Mouse (Mus musculus) lung, postnatal 14 days (tissue): ENCODE measurements around the gene Sox2.

Source experiments
- DNase-seq: peaks from one replicate; pipeline ENCODE4 v3.0.0; 2021

Sox2 gene

DNA sequence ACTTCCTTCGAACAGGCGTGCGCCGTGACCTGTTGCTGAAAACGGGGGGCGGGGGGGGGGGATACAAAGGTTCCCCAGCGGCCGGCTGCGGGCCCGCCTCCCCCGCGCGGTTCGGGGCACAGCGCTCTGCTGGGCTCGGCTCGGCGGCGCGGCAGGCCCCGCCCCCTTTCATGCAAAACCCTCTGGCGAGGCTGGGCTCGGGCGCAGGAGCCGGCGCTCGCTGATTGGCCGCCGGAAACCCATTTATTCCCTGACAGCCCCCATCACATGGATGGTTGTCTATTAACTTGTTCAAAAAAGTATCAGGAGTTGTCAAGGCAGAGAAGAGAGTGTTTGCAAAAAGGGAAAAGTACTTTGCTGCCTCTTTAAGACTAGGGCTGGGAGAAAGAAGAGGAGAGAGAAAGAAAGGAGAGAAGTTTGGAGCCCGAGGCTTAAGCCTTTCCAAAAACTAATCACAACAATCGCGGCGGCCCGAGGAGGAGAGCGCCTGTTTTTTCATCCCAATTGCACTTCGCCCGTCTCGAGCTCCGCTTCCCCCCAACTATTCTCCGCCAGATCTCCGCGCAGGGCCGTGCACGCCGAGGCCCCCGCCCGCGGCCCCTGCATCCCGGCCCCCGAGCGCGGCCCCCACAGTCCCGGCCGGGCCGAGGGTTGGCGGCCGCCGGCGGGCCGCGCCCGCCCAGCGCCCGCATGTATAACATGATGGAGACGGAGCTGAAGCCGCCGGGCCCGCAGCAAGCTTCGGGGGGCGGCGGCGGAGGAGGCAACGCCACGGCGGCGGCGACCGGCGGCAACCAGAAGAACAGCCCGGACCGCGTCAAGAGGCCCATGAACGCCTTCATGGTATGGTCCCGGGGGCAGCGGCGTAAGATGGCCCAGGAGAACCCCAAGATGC lies at the start of gene Sox2:
Gene Sox2, plus strand, starts transcription at position 680 of the 895 bp plus-strand sequence.
- DNase-seq = peak; percentile 47

DNA sequence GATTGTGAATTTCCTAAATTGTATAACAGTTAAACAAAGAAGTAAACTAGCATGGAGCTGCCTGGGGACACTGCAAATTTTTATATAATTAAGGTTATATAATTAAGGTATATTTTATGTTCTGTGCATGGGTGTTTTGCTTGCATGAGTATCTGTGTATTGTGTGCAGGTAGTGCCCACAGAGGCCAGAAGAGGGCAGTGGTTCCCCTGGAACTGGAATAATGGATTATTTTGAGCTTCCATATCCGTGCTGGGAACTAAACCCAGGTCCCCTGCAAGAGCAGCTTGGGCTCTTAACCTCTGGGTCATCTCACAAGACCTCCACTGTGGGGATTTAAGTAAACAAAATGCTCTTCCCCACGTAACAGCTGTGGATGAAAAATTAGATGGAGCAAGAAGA lies 49.1 kb upstream of the Sox2 start:
- no peak for DNase-seq

DNA sequence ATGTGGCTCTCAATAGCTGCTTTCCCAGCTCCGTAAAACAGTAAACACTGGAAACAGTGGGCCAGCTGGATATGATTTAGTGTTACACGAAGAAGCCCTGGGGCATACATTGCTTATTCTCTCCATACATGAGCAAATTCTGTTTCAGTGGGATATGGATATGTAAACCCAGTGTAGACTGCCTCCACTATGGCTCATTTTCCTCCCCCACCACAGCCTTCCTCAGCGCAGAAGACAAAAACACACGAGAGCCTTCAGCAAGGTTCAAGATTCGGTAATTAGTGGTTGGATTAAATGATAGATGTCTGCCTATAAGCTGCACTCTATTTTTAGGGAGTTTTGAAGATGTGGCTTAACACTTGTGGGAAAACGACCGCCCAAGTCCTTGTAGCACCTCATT lies 36.1 kb upstream of the Sox2 start:
- DNase-seq = no peak

DNA sequence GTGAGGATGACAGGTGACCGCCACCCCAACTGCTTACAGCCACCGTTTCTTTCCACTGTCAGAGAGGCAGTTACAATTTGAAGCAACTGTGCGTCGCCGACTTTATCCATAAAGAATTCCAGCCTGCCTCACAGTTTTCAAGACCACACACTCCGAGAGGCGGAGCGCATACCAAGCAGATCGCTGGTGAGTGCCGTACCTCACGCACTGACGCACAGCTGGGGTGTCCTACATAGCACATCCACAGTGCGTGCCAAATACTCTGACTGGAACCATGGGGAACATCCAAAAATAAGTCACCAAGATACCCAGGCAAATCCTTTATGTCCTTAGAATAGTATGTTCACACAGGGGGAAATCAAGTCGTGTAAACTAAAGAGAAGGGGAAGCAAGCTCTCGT lies 34.7 kb upstream of the Sox2 start:
- no peak for DNase-seq

DNA sequence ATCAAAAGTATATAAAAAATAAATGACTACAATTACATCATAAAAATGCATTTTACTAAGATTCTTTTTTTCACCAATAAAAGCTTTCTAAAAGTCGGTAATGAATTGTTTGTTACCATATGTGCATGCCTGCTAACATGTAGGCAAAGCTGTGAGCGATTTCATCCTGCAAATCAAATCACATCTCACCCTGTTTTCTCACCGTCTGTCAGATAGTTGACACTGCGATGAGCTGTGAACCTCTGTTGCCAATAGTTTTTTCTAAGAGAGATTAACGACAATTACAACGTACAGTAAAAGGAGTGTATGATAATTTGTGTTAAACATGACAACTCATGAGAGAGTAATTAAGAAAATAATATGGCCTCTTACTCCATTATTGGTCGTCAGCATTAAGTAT lies 31.3 kb upstream of the Sox2 start:
- no peak for DNase-seq

DNA sequence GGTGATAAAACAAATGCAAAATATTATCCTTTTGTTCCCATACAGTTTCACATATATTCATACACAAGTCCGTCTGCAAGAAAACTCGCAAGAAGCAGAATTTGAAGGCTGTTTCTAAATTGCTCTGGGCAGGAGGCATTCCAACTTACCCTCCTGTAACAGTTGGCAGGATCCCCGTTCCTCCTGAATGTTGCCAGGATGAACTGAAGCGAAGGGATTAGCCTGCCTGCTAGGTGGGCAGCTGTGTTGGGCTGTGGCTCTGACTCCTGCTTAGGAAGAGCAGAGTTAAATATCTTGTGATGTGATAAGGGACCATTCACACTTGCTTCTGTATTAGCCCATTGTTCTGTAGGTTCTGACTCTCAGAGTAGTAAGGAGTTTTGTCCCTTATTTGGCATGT lies 30.1 kb upstream of the Sox2 start:
- DNase-seq = no peak

DNA sequence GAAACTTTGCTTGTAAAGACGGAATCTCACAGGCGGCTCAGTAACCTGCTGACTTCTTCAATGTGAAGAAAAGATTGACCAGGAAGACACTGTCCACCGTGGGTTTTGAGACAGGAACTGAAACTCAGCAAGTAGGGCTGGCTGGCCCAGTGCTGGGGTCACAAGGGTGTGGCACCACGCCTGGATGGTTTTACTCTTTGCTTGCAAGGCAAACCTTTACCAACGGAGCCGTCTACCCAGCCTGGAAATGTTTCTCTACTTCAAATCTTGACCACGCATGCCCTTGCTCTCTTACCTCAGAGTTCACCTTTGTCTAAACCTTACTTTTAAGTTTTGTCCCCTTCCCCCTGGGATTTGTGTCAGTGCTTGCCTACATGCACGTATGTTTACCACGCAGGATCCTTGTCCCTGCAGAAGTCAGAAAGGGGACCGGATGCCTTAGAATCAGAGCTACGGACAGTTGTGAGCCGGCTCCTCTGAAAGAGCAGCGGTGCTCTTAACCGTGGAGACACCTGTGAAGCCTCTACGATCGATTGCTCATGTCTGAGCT lies 25.4 kb upstream of the Sox2 start:
- no peak for DNase-seq

DNA sequence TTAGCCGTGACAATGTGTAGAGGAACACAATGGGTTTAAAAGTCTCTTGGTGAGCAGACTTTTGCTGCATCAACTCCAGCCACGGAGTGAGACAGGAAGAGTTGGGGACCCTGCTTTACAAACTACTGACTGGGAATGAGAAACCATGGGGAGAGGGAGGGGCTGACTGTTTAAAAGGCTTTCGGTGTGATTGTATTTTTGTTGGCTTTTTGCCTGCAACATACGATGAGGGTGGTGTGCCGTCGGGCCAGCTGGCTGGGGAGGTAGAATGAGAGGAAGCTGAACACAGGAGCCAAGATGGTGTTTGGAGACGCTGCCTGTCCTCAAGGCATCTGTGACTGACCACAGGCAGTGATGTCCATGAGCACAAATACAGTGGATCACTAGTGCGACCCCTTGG lies 23.7 kb upstream of the Sox2 start:
- DNase-seq = no peak

DNA sequence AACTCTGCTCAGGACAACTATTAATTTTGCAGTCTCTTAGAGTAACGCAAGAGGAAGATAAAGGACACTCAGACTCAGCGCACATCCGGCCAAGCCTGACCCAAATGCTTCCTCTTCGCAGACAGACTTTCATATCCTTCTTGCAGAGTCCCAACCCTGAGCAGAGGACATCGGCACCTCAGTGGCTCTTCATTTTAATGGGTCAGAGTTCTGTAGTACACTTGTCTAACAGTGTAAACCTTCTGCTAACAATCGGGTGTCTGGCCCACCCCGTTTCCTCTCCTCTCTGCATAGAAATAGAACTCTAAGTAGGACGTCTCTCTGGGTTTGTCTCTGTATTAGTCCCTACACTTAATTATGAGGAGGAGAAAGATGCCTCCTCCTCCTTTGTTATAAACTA lies 20.2 kb upstream of the Sox2 start:
- no peak for DNase-seq

DNA sequence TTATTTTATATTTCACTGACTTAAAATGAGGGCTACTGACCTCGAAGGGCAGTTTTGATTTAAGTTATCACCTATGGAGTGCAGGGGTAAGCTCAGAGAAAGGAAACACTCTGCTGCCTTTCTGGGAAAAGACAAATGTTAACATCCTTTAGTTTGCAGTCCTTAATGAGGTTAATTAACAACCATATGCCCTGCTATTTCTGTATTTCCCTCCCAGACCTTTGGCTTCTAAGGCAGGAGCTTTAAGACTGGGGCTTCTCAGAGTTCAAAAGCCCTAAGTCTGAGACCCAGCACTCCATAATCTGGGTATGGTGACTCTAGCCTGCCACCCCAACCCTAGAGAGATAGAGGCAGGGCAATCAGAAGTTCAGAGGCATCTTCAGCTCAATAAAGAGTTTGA lies 19.5 kb upstream of the Sox2 start:
- DNase-seq = no peak

DNA sequence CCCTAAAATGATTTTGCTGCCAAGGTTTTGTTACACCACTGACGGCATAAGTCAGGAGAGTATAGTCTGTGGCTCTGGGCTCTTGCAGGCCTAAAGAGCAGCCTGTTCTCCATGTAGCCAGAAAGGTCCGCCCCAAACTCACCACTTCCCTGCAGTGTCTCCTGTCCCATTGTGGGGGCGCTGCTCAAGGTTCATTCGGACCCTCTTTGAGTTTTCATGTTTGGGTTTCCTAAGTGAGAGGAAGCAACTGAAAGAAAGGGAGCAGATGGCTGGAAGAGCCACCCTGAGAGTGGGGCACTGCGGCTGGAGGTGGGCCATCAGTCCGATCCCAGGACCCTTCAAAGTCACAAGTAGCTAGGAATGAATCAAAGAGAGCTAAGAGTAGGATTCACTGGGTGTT lies 13.2 kb upstream of the Sox2 start:
- DNase-seq = no peak

DNA sequence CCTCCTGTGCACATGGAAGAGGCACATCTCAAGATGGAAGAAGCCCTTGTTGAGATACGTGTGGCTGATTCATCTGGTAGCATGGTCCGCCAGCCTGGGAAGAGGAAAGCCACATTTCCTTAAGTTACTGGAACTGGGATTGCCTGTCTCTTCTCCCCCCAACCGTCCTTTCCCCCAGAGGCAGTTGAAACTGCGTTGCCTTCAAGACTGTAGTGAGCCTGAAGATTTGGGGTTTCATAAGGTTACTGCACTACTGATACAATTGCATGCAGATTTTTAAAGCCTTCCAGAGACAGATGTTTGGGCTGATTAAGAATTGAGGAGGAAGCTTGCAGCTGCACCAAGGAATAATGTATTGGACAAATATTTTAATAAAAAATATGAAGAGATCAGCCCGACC lies 12.7 kb upstream of the Sox2 start:
- no peak for DNase-seq

DNA sequence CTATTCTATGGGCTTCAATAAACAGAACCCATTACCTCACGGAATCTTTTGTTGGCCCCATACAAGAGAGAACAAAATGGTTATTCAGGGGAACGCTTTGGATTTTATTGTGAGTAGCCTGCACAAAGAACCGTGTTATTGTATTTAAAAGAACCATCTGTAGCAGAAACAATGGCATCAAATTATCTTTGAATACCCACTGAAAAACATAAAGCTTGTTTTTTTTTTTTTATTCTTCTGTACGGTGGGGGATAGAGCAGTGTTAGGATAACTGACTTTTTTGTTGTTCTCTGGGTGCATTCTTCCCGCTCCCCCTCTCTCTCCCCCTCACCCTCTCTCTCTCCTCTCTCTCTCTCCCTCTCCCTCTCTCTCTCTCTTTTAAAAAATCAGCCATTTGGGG lies 12.3 kb upstream of the Sox2 start:
- no peak for DNase-seq

DNA sequence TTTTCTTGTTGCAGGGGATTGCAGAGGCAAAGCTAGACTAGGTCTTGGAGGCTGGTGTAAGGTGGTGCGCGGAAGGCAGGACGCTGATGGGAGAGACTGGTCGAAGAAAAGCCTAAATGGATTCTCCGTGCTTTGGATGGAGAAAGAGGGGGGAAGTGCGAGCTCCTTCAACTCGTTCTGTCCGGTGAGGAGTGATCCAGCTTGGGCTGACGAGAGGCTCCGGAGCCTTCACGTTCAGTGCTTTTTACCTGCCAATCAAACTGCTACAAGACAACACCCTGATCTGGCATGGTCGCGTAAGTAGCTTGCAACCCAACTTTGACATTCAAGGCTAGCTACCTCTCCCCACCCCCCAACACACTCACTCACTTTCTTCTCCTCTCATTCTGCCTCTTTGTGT lies 11.9 kb upstream of the Sox2 start:
- DNase-seq = no peak

DNA sequence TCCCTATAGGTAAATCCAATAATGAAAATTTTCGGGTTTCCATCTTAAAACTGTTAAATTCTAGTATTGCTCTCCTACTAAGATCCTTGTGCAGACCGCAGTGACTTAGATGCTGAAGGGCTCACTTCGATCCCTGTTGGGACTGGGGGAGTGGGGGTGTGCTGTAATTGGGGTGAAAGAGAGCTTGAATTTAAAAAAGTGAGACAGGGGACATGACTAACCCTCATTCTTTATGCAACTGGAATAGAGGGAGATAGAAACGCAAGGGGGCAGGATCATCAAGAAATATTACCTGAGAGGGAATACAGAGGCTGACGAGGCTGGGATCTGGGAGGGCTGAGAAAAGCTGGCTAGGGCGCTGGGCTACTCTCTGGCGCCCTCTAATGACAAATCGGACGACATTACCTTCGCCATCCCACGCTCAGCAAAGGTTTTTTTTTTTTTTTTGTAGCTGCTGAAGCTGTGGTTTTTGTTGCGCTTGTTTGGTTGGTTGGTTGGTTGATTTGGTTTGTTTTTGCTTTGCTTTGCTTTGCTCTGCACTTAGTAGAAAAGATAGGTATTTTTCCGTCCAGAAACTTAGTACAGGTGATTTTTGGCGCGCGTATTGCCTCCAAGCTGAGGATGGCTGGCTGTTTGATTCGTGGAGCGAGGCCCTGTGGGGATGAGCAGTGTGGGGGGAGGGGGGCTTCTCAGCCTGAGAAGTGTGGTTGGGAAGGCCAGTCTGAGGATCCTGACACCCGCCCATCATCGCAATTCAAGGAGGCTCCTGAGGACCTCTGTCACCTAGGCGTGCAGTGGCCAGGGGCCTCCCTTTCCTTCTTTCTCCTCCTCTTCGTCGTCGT lies 11.0 kb upstream of the Sox2 start:
- DNase-seq = no peak

DNA sequence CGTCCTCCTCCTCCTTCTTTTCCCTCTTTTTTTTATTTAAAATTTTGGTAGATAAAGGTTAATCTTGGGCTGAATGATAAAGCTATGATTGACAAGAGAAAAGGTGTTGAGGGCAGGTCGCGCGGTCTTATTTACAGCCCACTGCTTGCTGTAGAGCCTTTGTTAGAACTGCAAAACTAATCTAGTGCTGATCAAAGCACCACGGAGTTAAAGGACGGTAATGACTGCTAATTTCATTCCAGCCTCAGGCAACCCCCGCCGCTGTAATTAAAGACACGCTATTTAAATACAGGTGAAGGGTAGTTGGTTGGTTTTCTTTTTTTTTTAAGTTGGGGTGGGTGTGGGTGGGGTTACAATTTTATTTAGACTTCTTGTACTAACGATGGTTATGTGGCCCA lies 10.3 kb upstream of the Sox2 start:
- no peak for DNase-seq

DNA sequence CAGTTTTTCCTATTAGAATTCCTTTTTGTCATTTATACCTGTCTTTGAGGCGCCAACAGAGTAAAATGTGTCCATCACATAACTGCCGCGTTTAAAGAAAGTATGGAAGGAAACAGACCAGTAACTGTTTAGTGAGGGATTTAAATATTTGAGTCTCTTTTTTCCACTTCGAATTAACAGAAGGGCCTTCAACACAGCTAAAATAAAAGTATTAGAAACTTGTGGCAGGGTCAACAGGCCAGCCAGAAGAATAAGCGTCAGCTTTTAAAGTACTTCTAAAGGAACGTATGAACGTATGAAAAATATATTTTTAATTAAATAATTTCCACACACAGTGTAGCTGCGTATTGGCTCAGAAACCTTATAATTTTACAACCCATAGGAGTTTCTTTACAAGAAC lies 9.9 kb upstream of the Sox2 start:
- no peak for DNase-seq

DNA sequence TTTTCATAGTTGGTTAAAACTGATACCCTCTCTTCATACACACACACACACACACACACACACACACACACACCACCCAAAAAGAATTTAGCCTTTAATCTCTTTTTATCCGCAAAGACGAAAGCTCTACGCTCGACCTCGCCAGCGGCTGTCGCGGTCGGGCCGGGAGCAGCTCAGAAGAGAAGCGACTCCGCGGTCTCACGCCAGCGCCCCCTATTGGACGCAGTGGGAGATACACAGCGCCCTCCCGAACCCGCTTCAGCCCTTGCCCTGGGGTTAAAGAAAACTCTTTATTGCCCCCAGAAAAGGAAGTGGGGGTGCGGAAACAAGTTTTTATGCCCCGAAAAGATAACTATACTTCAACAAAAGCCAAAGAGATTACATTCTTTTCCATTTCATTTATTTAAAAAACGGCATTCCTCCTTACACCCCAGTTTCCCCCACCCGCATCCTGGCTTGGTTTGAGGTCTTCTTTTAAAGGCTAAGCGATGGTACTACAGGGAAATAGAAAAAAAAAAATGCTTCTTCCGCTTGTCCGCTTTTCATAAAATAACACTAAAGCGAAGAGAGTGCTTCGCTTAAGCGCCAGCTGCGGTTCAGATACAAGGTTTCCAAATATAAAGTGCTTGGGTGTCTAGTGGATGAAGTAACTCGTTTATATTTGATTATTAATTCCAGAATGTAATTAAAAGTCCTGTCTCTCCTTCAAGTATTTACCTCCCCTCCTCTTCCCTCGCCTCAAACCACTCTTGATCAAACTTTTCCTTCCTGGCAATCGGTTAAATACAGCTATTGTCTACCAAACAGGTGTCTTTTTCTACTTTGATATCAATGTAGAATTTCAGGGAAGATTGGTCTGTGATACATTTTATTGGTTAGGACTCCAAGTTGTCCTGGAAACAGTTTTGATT lies 9.3 kb upstream of the Sox2 start:
- no peak for DNase-seq

DNA sequence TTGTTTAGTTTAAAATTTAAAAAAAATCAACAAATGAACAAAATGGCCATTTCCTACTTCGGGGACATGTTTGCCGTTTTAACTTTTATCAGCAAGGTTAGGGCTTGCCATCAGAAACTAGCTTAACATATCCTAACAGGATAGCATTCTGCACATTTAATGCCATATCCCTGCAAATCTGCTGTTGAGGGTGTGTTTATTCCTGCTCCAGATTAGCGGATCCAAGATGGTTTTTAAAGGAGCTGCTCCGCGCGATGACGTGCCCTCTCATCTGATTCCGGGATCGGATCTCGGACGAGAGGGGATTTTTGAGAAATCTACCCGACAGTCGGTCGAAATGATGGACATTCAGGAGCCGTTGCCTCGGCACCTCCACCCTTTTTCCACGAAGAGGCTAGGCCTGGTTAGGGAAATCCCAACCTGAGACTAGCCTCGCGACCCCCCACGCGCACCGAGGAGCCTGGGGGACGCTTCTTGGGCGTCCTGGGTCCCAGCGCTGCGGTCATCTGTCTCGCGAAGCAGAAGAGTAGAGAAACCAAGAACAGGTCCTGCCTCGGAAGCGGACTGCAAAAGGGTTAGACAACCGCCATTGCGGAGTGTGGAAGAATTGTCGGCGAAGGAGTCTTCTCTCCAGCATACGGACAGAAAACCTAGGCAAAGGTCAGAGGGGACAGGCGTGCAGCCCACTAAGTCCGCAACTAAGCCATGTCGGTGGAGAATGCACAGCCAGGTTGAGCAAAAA lies 8.3 kb upstream of the Sox2 start:
- DNase-seq = no peak

DNA sequence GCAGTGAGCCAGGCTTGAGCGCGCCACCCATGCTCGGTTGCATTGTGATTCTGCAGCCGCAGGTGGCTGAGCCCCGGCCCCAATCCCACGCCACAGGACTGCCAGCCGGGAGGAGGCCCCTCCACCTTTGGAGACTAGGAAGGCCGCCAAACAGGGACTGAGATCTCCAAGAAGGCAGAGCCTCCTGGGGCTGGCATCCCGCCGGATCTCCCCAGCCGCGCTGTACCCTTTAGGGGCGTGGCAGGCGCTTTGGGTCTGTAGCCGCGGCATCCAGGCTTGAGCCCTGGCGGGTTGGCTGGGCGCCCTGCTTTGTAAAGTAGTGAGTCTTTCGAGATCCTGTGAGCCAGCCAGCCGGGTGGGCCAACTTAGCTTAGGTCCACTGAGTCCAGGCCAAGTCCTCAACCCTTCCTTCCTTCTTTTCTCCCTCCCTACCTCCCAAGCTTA lies 7.7 kb upstream of the Sox2 start:
- DNase-seq = no peak

DNA sequence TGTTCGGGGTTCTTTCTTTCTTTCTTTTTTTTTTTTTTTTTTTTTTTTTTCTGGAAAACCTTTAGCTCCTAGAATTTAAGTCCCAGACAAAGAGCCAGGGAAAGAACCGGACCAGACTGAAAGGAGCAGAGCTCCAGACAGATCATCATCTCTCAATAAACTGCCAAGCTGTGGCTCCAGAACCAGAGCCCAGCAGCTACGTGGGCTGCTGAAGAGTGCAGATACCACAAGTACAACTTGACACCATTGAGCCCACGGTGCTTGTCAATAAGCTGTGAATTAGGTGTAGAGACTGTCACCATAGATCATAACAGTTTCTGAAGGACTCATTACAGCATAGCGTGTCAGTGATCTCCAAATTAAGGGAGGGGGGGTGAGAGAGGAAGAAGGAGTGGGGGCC lies 7.1 kb upstream of the Sox2 start:
- DNase-seq = no peak

DNA sequence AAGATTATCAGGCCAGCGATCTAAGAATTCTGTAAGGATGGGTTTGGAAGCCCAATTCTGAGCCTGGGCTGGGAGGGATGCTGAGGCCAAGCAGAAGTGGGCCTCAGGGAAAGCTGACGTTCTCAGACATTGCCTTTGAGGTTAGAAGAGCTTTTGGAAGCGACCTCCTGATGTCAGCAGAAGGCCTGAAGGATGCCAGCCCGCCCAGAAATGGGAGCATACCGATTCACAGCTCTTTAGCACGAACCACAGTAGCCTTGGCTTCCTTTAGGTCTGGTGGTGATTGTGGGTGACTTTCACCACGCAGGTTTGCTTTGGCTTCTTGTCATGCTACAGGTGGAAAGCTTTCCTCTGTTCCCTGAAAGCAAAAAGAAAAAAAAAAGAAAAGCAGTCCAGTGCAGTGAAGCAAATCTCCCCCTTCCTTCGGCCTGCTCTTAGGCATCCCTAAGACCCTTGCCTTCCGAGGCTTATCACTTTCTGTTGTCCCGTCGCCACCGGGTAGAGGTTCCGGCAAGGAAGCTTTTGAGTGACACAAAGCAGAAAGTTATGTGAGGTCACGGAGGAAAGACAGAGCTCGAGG lies 6.6 kb upstream of the Sox2 start:
- no peak for DNase-seq
